ENCODE assay signal across 8 mouse cellular contexts in the genomic region with DNA sequence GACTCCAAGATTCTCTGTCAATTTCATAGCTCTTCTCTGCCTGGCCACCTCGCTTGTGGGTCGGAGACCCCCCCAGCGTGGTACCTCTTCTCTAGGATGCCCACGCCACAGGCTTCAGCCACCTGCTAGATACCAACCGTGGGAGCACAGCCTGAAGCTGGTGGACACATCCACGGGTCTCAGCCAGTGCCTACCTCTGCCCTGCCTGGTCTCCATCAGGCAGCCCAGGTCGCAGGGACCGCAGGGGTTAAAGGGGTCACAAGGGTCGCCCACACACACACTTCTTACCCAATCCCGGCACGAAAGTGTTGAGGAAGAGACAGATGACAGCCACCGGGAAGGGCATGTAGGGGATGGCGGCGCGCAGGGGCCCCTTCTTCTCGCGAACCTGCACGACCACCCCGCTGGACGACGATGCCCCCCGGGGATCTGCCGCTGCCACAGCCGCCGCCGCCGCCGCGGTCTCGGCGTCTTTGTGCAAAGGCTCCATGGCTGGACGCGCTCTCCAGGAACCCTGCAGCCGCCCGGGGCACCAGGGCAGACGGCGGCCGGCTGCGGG. TPM values are rescaled to one million over a fixed set of nuclear protein-coding genes. Genes with fewer than 3 reads are reported as not detected.
A peak's percentile ranks its signal among the peaks of the same experiment; 100 is the strongest.
DNase-seq lines count a peak whose midpoint lies in the region; ATAC-seq and TF ChIP-seq lines count a peak whose summit lies in the region.

No protein-coding gene starts in this region.

- no peaks in the 10 kb centered on the region for H3K36me3 ChIP-seq in spleen, adult 2 months (ENCODE audit: control insufficient read depth, insufficient read depth, low read length)
- H3K36me3 ChIP-seq in forebrain, embryonic 16.5 days (ENCODE audit: control insufficient read depth, insufficient read depth): no peaks in the 10 kb centered on the region
- H3K36me3 ChIP-seq in liver, embryonic 11.5 days (ENCODE audit: control insufficient read depth, insufficient read depth, low read length): no peaks in the 10 kb centered on the region
- no peaks in the 10 kb centered on the region for H3K36me3 ChIP-seq in stomach, embryonic 14.5 days (ENCODE audit: control insufficient read depth, insufficient read depth, low read length)

- TF ChIP-seq CTCF in spleen, adult 2 months (IDR thresholded peaks at IDR 0.05; ENCODE audit: extremely low read depth, insufficient read depth, insufficient read length, insufficient replicate concordance): no peak

- H3K9ac ChIP-seq in forebrain, embryonic 16.5 days (replicated peaks; ENCODE audit: low read depth, low read length): peak overlapping the region; percentile 60
- H3K9ac ChIP-seq in liver, embryonic 11.5 days (ENCODE audit: low read depth, low read length): 0 out of 2 replicates have a peak overlapping the region, but pooled peaks have one; percentile 32
- H3K9ac ChIP-seq in stomach, embryonic 14.5 days (replicated peaks; ENCODE audit: low read depth, low read length): 0 out of 2 replicates have a peak overlapping the region, but pooled peaks have one; percentile 18

- peaks cover 4% of the 10 kb centered on the region for H3K4me1 ChIP-seq in spleen, adult 2 months (ENCODE audit: control insufficient read depth, insufficient read depth, insufficient read length)
- H3K4me1 ChIP-seq in forebrain, embryonic 16.5 days (replicated peaks; ENCODE audit: control insufficient read depth, insufficient read depth, low read length): peaks cover 22% of the 10 kb centered on the region
- H3K4me1 ChIP-seq in liver, embryonic 11.5 days (replicated peaks; ENCODE audit: control insufficient read depth, insufficient read depth, low read length): peaks cover 10% of the 10 kb centered on the region
- H3K4me1 ChIP-seq in stomach, embryonic 14.5 days (ENCODE audit: control insufficient read depth, insufficient read depth, low read length): peaks cover 20% of the 10 kb centered on the region

- no peak for DNase-seq in spleen, adult 2 months (ENCODE audit: low read depth in 1 of 2, low spot score in 2 of 2)
- no peak for DNase-seq in spleen, postnatal 14 days (ENCODE audit: low spot score in 2 of 2)
- DNase-seq in liver, embryonic 11.5 days (ENCODE audit: low spot score): peak; percentile 40
- DNase-seq in gastrocnemius, postnatal 4 days (ENCODE audit: low spot score in 2 of 2): no peak
- no peak for DNase-seq in layer of hippocampus, postnatal 25 days (ENCODE audit: extremely low spot score in 1 of 2, low spot score in 1 of 2)
- DNase-seq in lung, postnatal 25 days (ENCODE audit: low spot score): no peak

- no peaks in the 10 kb centered on the region for H3K9me3 ChIP-seq in forebrain, embryonic 16.5 days (ENCODE audit: control insufficient read depth, low read length)
- no peaks in the 10 kb centered on the region for H3K9me3 ChIP-seq in liver, embryonic 11.5 days (ENCODE audit: control insufficient read depth, low read length)
- no peaks in the 10 kb centered on the region for H3K9me3 ChIP-seq in stomach, embryonic 14.5 days (ENCODE audit: control insufficient read depth, low read depth, low read length)

- H3K4me2 ChIP-seq in forebrain, embryonic 16.5 days (ENCODE audit: low read length): peak overlapping the region; percentile 85
- H3K4me2 ChIP-seq in liver, embryonic 11.5 days: peak overlapping the region; percentile 66
- peak overlapping the region; percentile 85 for H3K4me2 ChIP-seq in stomach, embryonic 14.5 days (replicated peaks; ENCODE audit: low read depth, low read length)

- no peak overlapping the region for H3K27ac ChIP-seq in spleen, adult 2 months (ENCODE audit: insufficient read depth, low read length)
- H3K27ac ChIP-seq in forebrain, embryonic 16.5 days (ENCODE audit: low read length): no peak overlapping the region
- no peak overlapping the region for H3K27ac ChIP-seq in liver, embryonic 11.5 days (ENCODE audit: low read depth, low read length)
- H3K27ac ChIP-seq in stomach, embryonic 14.5 days (ENCODE audit: low read length): no peak overlapping the region

- H3K4me3 ChIP-seq in spleen, adult 2 months (ENCODE audit: extremely low read depth, insufficient read depth, insufficient read length): peak overlapping the region; percentile 23; the same call in 1 of the 2 replicates
- H3K4me3 ChIP-seq in forebrain, embryonic 16.5 days (replicated peaks; ENCODE audit: low read length): peak overlapping the region; percentile 53
- H3K4me3 ChIP-seq in liver, embryonic 11.5 days (ENCODE audit: low read depth, low read length): peak overlapping the region; percentile 44
- peak overlapping the region; percentile 40 for H3K4me3 ChIP-seq in stomach, embryonic 14.5 days (ENCODE audit: low read depth, low read length)

- ATAC-seq in forebrain, embryonic 16.5 days: peak; percentile 21; the same call in 1 of the 2 replicates
- no peak for ATAC-seq in liver, embryonic 11.5 days (replicated peaks; ENCODE audit: low FRiP score)
- no peak; the same call in 1 of the 2 replicates for ATAC-seq in stomach, embryonic 14.5 days (ENCODE audit: insufficient number of reproducible peaks, insufficient read depth, low FRiP score, low read depth)

- WGBS in spleen, adult 2 months: 7% methylated on average over 39 of the region's 39 CpGs
- WGBS in forebrain, embryonic 16.5 days: 5% methylated on average over 35 of the region's 39 CpGs
- 6% methylated on average over 39 of the region's 39 CpGs for WGBS in liver, embryonic 11.5 days
- 5% methylated on average over 39 of the region's 39 CpGs for WGBS in stomach, embryonic 14.5 days

- TF ChIP-seq POLR2A in spleen, adult 2 months (IDR thresholded peaks at IDR 0.05; ENCODE audit: low read depth, low read length): no peak

- peaks cover 7% of the 10 kb centered on the region for H3K27me3 ChIP-seq in spleen, adult 2 months (ENCODE audit: control insufficient read depth, insufficient read depth, low read length)
- H3K27me3 ChIP-seq in forebrain, embryonic 16.5 days (replicated peaks; ENCODE audit: control insufficient read depth, insufficient read depth, low read length): peaks cover 28% of the 10 kb centered on the region
- H3K27me3 ChIP-seq in liver, embryonic 11.5 days (replicated peaks; ENCODE audit: control insufficient read depth, insufficient read depth, low read length): peaks cover 47% of the 10 kb centered on the region
- H3K27me3 ChIP-seq in stomach, embryonic 14.5 days (ENCODE audit: control insufficient read depth, insufficient read depth, low read length): peaks cover 20% of the 10 kb centered on the region

RNA-seq across cellular contexts. Expression of a gene that starts 0.4 kb away (rescaled TPM):
- polyA plus RNA-seq in spleen, adult 2 months (2012; rRNA removed): 4.5 and 10.9 TPM in 2 replicates
- polyA plus RNA-seq in forebrain, embryonic 16.5 days (2015; fragmentation: Nextera tagmentation; extraction: Ambion mirVana): 3.9 and 4.3 TPM in 2 replicates
- 0.14 and 0.21 TPM in 2 replicates for polyA plus RNA-seq in liver, embryonic 11.5 days (2014; fragmentation: Nextera tagmentation; extraction: Ambion mirVana)
- polyA plus RNA-seq in stomach, embryonic 14.5 days (2014; fragmentation: Nextera tagmentation; extraction: Ambion mirVana): 1.2 and 2.3 TPM in 2 replicates
- 1 to 10 TPM; 5.0 to 5.4 TPM for total RNA-seq in gastrocnemius, postnatal 4 days (2021)
- total RNA-seq in layer of hippocampus, postnatal 25 days (2021): 100 to 1,000 TPM; 309 to 310 TPM
